Mouse (Mus musculus) urinary bladder, postnatal 10 days (tissue): Measurements from ENCODE around the gene Samsn1.

Source experiments
- DNase-seq: peaks from one replicate; pipeline ENCODE4 v3.0.0; 2022; ENCODE audit warnings: low spot score

Gene Samsn1

DNA sequence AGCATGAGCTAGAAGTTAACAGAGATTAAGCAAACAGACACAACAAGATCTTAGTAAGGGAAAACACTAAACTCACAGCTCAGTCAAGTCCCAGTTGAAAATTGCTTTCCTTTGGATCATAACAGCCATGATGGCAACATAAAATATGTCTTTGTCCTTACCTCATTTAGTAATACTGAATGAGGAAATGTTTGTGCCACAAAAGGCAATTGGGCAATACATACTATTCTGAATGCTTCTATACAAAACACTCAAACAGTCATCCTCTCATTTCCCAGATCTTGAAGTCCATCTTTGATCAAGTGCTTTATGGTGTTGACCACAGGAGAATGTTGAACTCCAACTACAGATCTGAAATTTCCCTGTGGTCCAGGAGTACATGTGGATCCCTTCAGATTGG lies 88.7 kb downstream of the Samsn1 start:
- DNase-seq: no peak

GRCm38 (mm10) chr16:75930222-75930553 lies 91.9 kb downstream of the Samsn1 start:
- DNase-seq: no peak

DNA sequence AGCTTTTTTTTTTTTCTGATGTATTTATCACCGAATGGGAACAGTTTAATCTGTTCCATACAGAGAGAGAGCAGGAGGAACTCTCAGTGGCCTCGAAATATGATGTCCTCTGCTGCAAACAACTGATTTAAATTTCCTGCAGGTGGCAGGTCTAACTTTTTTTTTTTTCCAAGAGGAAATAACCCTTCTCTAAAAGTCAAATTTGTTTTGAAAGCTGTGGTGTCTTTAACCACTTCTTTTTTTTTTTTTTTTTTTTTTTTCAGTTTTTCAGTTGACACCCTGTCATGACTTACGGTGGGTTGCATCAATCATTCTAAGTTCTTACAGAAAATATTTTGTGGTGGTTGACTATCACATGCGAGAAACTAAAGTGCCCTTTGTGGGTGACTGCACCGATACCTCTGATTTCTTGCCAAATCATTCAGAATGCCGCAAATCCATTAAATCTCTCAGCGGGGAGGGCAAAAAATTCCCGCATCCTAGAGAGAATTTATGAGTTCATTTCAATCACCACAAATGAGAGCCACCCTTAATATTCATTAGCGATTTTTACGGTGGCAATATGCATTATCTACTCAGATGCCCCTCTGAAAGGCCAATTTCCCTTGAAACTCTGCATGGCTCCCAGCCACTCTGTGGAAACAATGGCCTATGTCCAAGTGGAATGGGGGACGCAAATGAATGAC lies 92.4 kb downstream of the Samsn1 start:
- DNase-seq: no peak

- no peak for DNase-seq
Measured at GRCm38 (mm10) chr16:75926511-75926910, 95.6 kb downstream of the Samsn1 start.

- no peak for DNase-seq
Measured at GRCm38 (mm10) chr16:75920870-75921269, 101.2 kb downstream of the Samsn1 start.

- no peak for DNase-seq
Measured at GRCm38 (mm10) chr16:75919298-75919697, 102.8 kb downstream of the Samsn1 start.

- DNase-seq: no peak
Measured at GRCm38 (mm10) chr16:75917712-75918111, 104.4 kb downstream of the Samsn1 start.

DNA sequence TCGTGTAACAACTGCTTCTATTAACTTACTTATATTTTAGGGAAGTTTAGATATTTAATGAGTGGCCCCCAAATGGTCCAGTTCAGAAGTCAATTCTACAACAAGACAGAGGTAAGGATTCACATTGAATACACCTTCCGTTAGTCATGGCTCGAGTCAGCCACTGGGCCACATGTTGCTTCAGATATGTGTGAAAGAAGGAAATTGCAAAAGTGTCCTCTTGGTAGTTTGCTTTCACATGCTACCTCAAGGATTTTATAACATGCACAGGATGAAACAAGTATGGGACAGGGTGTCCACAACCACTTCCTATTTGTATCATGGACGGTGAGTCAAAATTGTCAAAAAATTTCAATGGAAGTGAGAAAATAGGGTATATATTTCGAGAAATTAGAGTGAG lies 110.0 kb downstream of the Samsn1 start:
- no peak for DNase-seq

DNA sequence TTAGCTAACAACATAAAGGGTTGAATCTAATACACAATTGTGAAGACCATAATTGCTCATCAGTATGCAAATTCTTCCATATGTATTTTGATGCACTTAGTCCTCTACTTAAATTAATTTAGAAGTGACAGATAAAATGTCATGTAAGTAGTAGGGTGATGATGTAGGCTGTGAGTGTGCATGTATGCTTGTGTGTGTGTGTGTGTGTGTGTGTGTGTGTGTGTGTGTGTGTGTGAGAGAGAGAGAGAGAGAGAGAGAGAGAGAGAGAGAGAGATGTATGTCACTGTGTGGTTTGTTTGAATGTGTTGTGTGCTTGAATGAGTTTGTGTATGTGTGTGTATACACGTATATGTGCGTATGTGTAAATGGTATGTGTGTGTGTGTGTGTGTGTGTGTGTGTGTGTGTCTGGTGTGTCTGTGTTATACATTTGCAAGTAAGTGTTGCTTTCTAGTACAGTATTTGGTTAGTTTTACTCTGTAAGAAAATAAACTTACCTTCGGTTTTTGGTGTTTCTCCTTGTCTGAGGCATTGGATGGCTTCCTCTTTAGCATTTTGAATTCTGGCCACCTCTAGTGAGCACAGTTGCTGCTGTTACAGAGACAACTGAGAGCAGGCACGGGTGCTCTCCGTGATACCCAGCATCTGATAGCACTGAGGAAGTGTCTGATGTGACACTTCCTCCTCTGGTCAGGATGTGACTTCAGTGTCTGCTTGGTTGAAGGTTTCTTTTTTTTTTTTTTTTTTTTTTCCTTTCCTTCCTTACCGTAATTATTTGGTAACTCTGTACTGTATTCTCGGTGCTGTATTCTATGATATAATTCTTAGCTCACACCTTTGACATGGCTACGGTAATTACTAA lies 113.2 kb downstream of the Samsn1 start:
- DNase-seq: no peak

DNA sequence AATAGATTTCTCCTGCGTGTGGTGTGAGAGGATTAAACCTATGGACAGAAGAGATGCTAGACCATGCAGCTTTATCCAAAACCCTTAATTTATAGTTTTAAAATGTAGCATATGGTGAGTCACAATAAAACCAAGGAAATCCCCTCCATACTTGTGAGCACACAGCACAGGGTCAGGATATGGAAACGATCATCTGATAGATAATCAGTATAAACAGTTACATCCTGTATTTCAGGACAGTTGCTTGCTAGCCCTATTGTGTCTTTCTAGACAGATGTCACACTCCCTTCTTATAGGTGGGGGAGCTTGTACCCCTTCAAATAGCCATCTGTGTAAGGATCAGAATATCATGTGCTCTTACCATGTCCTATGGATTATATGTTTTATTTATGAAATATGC lies 115.3 kb downstream of the Samsn1 start:
- no peak for DNase-seq

GRCm38 (mm10) chr16:75906260-75906659 lies 115.8 kb downstream of the Samsn1 start:
- DNase-seq: no peak

- DNase-seq: no peak
Measured at GRCm38 (mm10) chr16:75905324-75905723, 116.8 kb downstream of the Samsn1 start.

DNA sequence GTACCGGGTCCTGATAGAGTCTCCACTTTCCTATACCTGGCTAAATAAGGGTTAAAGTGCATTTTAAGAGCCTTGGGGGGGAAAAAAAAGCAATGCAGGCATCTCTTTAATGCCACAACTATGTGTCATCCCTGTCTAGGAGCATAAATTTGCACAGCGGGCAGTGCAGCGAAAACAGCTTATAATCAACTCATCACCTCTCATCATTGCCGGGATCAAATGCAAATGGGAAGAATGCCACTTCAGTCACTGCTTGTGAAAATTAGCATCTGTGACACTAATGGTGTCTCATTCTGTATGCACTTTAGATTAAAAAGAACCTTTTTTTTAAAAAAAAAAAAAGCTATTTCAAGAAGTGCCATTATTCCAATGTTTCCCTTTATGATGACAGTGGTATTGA lies 118.0 kb downstream of the Samsn1 start:
- no peak for DNase-seq

DNA sequence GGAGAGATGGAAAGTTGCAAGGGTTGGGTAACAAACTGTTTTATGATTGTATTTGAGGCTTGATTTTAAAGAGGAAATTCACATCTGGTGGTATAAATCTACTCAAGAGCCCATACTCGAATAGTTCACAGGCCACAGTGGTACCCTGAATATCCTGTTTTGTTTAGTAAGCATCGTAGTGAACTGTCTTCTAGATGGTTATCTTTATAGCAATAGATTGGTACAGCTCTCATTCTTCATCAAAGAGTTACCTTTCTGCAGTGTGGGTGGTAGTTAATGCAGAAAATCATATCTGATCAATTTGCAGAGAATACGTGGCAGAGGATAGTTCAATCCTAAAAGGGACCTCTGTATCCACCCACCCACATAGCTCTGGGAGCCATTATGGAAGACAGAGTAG lies 119.1 kb downstream of the Samsn1 start:
- no peak for DNase-seq

GRCm38 (mm10) chr16:75899885-75900620 lies 122.0 kb downstream of the Samsn1 start:
- no peak for DNase-seq

GRCm38 (mm10) chr16:75897828-75898367 lies 124.2 kb downstream of the Samsn1 start:
- DNase-seq: no peak

GRCm38 (mm10) chr16:75894263-75894901 lies 127.7 kb downstream of the Samsn1 start:
- no peak for DNase-seq

- no peak for DNase-seq
Measured at GRCm38 (mm10) chr16:75893470-75893869, 128.6 kb downstream of the Samsn1 start.

DNA sequence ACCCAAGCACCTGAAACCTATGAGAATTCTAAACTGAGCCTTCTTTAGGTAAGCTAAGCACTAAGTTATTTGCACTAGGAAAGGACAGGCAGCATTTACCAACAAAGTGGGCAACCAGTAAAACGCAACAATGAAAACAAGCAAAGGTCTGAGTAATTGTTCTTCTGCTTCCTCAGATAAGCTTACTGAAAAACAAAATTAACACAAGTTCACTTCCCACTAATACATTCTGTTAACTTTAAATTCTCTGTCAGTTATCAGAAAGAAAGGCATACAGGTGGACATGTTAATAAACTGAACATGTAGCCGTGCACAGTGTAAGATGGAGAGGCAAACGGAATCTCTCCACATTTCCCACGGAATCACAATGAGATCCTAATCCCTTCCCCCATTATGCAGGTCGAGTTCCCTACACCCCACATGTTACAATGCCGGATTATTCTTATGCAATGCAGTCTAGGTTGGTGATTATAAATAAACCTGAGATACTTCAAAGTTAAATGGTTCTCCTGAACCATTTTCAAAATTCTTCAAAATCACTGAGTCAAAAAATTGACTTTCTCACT lies 132.9 kb downstream of the Samsn1 start:
- DNase-seq: no peak

DNA sequence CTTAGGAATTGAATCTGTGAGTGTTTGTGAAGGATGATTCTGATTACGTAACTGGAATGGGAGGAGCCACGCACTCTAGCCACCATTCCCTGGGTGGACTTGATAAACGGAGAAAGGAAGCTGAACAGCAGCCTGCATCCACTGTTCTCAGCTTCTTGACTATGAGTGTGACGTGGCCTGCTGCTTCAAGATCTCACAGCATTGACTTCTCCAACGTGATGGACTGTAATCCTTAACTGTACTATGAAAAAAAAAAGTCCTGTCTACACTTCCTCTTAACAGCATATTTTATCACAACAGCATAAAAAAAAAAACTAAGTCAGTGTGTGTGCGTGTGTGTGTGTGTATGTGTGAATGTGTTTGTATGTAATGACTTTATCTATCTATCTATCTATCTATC lies 134.9 kb downstream of the Samsn1 start:
- DNase-seq: no peak

- no peak for DNase-seq
Measured at GRCm38 (mm10) chr16:75878885-75879284, 143.2 kb downstream of the Samsn1 start.

GRCm38 (mm10) chr16:75877170-75877569 lies 144.9 kb downstream of the Samsn1 start:
- DNase-seq: no peak
